Mouse (Mus musculus): ENCODE data around the gene Kif1b. TPM values are rescaled to one million over a fixed set of nuclear protein-coding genes. Genes with fewer than 3 reads are reported as not detected.

The Kif1b gene
- polyA plus RNA-seq, 1 experiment from 2014 or later = 6.0 TPM

DNA sequence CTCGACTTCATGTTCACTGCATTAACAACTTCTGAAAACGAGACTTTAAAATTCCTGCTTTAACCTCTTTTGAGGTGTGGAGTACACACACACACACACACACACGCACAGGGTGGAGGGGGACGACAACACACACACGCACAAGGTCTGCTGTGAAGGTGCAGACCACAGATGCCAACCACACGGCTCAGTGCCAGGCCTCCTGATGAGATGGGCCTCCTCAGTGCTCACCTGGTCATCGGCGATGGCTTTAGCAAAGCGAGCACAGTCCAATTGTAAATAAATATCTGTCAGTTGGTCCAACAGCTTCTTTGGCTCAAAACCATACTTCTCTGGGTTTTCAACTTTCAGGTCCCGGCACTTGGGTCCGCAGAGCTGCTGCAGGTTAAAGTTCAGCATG is 27.4 kb upstream of the Kif1b start:
- H3K9ac ChIP-seq = no peak overlapping the region
- H3K4me2 ChIP-seq = no peak overlapping the region
- peaks cover 78% of the 10 kb centered on the region for H3K36me3 ChIP-seq (replicated peaks)
- no peaks in the 10 kb centered on the region for H3K9me3 ChIP-seq (replicated peaks)
- 81% methylated on average over 11 of the region's 11 CpGs for WGBS (ENCODE audit: insufficient replicate concordance)
- ATAC-seq (ENCODE audit: insufficient read depth) = no peak
- peaks cover 9% of the 10 kb centered on the region for H3K4me1 ChIP-seq (replicated peaks)
- H3K27ac ChIP-seq (replicated peaks) = no peak overlapping the region
- H3K27me3 ChIP-seq = no peaks in the 10 kb centered on the region
- H3K4me3 ChIP-seq (replicated peaks) = no peak overlapping the region

DNA sequence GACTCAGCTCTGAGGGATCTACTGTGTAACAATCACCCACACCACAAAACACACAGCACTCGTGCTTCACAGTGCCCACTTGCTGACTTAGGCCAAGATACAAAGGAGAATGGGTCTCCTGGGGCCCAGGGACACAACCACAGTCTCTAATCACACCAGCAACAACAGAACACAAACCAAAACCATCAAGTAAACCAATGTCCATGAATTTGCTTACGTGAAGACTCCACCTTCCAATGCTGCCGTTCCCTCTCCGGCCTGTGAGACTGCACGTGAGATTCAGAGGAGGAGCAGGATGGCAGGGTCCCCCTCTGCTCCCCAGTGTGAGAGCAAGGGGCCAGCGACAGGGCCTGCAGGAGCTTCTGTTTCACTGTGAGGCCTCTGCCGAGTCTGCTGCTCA is 25.2 kb upstream of the Kif1b start:
- no peaks in the 10 kb centered on the region for H3K27me3 ChIP-seq
- H3K4me3 ChIP-seq (replicated peaks) = no peak overlapping the region
- H3K4me2 ChIP-seq = no peak overlapping the region
- no peaks in the 10 kb centered on the region for H3K9me3 ChIP-seq (replicated peaks)
- peaks cover 89% of the 10 kb centered on the region for H3K36me3 ChIP-seq (replicated peaks)
- no peaks in the 10 kb centered on the region for H3K4me1 ChIP-seq (replicated peaks)
- 80% methylated on average over 7 of the region's 7 CpGs for WGBS (ENCODE audit: insufficient replicate concordance)
- no peak overlapping the region for H3K27ac ChIP-seq (replicated peaks)
- H3K9ac ChIP-seq = no peak overlapping the region
- no peak for ATAC-seq (ENCODE audit: insufficient read depth)

DNA sequence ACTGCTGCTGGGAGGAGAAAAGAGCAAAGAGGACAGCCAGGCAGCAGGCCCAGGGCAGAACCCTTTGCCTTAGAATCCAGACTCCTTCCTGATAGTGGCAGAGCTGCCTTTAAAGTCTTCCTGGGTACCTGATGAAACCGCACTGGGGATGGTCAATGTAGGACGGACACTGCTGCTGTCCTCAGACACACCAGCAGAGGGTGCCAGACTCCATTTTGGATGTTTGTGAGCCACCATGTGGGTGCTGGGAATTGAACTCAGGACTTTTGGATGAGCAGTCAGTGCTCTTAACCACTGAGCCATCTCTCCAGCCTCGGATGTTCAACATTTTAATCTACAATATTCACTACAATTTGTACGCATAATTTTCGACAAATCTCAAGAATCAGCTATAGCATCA is 23.0 kb upstream of the Kif1b start:
- Histone ChIP-seq H3K4me3 (replicated peaks) (no peak overlapping the region), H3K9ac (no peak overlapping the region), H3K9me3 (replicated peaks) (no peaks in the 10 kb centered on the region), H3K36me3 (replicated peaks) (peaks cover 78% of the 10 kb centered on the region), H3K4me1 (replicated peaks) (no peaks in the 10 kb centered on the region), H3K4me2 (no peak overlapping the region), H3K27ac (replicated peaks) (no peak overlapping the region), H3K27me3 (no peaks in the 10 kb centered on the region)
- 90% methylated on average over 5 of the region's 5 CpGs for WGBS (ENCODE audit: insufficient replicate concordance)
- ATAC-seq (ENCODE audit: insufficient read depth) = no peak

DNA sequence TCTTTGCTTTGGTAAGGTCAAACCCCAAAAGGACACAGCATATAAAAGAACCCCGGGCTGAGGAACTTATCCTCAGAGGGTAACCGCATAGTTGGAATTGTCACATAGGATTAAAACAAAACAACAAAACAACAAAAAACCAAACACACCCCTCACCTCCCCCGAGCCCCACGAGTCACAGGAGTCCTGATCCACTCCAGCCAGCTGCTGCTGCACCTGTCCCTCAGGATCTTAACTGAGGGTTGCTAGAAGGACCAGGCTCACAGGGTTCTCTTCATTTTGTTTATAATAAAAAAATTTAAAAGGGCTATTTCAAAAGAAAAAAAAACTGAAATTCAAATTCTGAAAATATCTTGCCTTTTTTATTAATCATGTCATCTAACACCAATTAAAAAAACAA is 21.2 kb upstream of the Kif1b start:
- WGBS (ENCODE audit: insufficient replicate concordance) = 75% methylated on average over 4 of the region's 4 CpGs
- peaks cover 61% of the 10 kb centered on the region for H3K36me3 ChIP-seq (replicated peaks)
- no peak overlapping the region for H3K4me3 ChIP-seq (replicated peaks)
- no peaks in the 10 kb centered on the region for H3K27me3 ChIP-seq
- no peaks in the 10 kb centered on the region for H3K9me3 ChIP-seq (replicated peaks)
- no peak overlapping the region for H3K4me2 ChIP-seq
- H3K27ac ChIP-seq (replicated peaks) = no peak overlapping the region
- ATAC-seq (ENCODE audit: insufficient read depth) = no peak
- no peaks in the 10 kb centered on the region for H3K4me1 ChIP-seq (replicated peaks)
- no peak overlapping the region for H3K9ac ChIP-seq

DNA sequence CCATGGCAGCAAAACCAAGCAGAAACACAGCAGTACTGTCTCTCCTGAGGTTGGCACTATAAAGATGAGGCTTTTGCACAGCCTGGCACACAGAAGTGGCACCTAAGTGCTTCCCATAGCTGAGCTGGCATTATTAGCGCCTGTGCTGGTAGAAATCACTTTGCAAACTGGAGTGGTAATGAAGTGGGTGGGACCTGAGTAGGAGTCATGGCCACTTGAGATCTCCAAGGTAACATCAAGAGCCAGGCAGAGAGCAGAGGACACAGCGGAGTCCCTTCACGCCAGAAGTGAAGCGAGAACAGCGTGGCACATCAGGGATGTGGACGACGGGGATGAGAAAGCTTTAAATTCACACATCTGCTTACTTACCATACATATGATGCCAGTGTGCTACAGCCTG is 19.8 kb upstream of the Kif1b start:
- Histone ChIP-seq H3K4me2 (no peak overlapping the region), H3K4me3 (replicated peaks) (no peak overlapping the region), H3K27ac (replicated peaks) (no peak overlapping the region), H3K36me3 (replicated peaks) (peaks cover 47% of the 10 kb centered on the region), H3K9me3 (replicated peaks) (no peaks in the 10 kb centered on the region), H3K9ac (no peak overlapping the region), H3K4me1 (replicated peaks) (no peaks in the 10 kb centered on the region), H3K27me3 (no peaks in the 10 kb centered on the region)
- no peak for ATAC-seq (ENCODE audit: insufficient read depth)
- 89% methylated on average over 7 of the region's 7 CpGs for WGBS (ENCODE audit: insufficient replicate concordance)

DNA sequence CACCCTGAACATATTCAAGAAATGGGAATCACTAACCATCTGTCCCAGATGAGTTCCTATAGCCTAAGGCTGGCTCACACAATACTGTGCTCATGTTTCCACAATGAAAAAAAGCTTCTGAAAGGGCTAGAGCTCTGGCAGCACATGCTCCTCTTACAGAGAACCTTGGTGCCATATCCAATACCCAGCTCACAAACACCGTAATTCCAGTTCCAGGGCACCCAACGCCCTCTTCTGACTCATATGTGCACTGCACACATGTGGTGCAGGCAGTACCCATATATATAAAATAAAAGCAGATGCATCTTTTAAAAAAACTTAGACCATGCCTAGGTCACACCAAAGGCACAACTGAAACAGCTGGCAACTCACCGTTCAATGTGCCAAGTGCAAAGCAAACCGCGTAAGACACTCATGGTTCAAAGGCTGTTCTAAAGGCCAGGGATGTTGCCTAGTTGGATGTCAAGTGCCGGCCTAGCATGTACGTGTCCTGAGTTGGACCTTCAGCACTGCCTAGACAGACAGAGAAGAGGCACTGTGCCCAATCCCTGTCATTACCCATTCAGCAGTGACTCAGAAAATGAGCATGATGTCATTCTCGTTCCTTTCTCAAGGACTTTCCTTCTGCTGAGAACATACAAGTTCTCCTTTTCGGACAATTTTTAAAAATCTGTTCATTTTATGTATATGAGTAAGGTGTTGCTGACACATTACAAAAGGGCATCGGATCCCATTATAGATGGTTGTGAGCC is 18.1 kb upstream of the Kif1b start:
- no peaks in the 10 kb centered on the region for H3K27me3 ChIP-seq
- H3K9me3 ChIP-seq (replicated peaks) = no peaks in the 10 kb centered on the region
- no peak overlapping the region for H3K27ac ChIP-seq (replicated peaks)
- no peak for ATAC-seq (ENCODE audit: insufficient read depth)
- H3K4me3 ChIP-seq (replicated peaks) = no peak overlapping the region
- no peak overlapping the region for H3K9ac ChIP-seq
- H3K36me3 ChIP-seq (replicated peaks) = peaks cover 32% of the 10 kb centered on the region
- H3K4me1 ChIP-seq (replicated peaks) = no peaks in the 10 kb centered on the region
- WGBS (ENCODE audit: insufficient replicate concordance) = 79% methylated on average over 10 of the region's 10 CpGs
- no peak overlapping the region for H3K4me2 ChIP-seq

DNA sequence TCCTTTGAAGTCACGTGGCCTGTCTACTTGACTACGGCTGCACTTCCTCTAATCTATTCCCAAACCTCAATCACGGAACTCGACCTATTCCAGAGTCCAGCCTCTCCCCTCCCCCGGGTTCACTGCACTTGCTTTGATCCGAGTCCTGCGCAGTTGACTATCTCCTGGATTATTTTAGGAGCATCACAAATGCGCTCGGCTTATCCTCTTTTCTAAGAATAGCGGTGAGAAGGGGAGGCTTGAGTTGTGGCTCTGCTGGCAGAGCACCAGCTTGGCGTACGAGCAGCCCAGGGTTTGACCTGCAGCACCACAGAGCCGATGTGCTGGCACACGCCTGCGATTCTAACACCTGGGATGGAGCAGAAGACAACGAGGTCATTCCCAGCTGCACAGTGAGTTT is 16.2 kb upstream of the Kif1b start:
- Histone ChIP-seq H3K27me3 (no peaks in the 10 kb centered on the region), H3K4me1 (replicated peaks) (no peaks in the 10 kb centered on the region), H3K27ac (replicated peaks) (no peak overlapping the region), H3K9me3 (replicated peaks) (no peaks in the 10 kb centered on the region), H3K9ac (no peak overlapping the region), H3K4me3 (replicated peaks) (no peak overlapping the region), H3K36me3 (replicated peaks) (peaks cover 15% of the 10 kb centered on the region), H3K4me2 (no peak overlapping the region)
- ATAC-seq (ENCODE audit: insufficient read depth) = no peak
- WGBS (ENCODE audit: insufficient replicate concordance) = 66% methylated on average over 16 of the region's 16 CpGs

DNA sequence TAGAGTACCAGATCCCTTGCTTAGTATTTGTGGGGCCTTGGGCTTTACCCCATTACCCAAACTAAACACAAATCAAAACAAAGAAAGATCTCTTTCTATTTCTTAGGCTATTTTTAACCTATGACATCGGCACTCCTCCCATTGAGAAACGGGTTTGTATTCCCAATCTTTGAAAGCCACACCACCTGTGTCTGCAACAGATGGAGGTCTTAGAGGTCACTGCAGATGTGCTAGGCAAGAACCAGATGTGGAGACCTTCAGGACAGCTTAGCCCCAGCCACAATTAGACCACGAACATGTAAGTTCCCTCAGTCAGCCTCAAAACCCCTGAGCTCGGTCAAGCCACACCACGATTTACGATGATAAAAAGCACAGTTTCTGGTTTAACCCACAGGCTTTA is 15.2 kb upstream of the Kif1b start:
- no peak overlapping the region for H3K27ac ChIP-seq (replicated peaks)
- no peak overlapping the region for H3K4me3 ChIP-seq (replicated peaks)
- H3K27me3 ChIP-seq = no peaks in the 10 kb centered on the region
- ATAC-seq (ENCODE audit: insufficient read depth) = no peak
- 39% methylated on average over 6 of the region's 6 CpGs for WGBS (ENCODE audit: insufficient replicate concordance)
- H3K9me3 ChIP-seq (replicated peaks) = no peaks in the 10 kb centered on the region
- no peak overlapping the region for H3K4me2 ChIP-seq
- H3K9ac ChIP-seq = no peak overlapping the region
- H3K4me1 ChIP-seq (replicated peaks) = no peaks in the 10 kb centered on the region
- H3K36me3 ChIP-seq (replicated peaks) = peaks cover 8% of the 10 kb centered on the region

DNA sequence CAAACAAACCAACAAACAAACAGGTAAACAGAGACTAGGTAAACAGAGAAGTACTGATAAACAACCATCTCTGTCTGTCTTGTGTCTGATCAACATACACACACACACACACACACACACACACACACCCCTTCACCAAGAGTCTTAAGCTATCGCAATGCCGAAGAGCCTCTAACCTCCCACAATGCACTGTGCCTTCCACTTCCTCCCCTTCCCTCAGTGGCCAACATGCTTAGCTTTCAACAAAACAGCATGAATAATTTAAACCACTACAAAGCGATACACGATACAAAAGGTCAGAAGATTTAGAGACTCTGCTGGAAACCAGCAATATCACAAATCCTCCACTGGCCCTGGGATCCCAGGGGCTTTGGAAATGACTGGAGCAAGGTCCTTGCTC is 14.8 kb upstream of the Kif1b start:
- Histone ChIP-seq H3K4me1 (replicated peaks) (no peaks in the 10 kb centered on the region), H3K27ac (replicated peaks) (no peak overlapping the region), H3K9ac (no peak overlapping the region), H3K9me3 (replicated peaks) (no peaks in the 10 kb centered on the region), H3K4me3 (replicated peaks) (no peak overlapping the region), H3K36me3 (replicated peaks) (peaks cover 3% of the 10 kb centered on the region), H3K27me3 (no peaks in the 10 kb centered on the region), H3K4me2 (no peak overlapping the region)
- WGBS (ENCODE audit: insufficient replicate concordance) = 74% methylated on average over 4 of the region's 4 CpGs
- no peak for ATAC-seq (ENCODE audit: insufficient read depth)

DNA sequence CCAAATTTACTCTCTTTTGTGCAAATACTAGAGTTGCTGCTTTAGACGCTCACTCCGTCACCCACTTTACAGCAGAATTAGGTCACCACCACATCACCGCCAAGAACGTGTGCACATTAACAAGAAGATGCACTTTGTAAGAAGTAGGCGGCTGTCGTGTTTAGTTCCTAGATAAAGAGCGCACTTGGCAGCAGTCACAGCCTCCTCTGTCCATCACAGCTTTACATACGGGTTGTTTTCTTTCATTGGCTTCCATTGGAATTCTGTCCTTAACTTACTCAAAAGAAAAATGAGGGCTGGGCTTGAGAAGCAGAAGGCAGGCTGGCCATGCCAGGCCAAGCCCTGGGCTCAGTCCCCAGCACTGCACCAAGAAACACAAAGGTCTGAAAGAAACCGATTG is 11.6 kb upstream of the Kif1b start:
- no peaks in the 10 kb centered on the region for H3K4me1 ChIP-seq (replicated peaks)
- H3K9ac ChIP-seq = no peak overlapping the region
- no peak overlapping the region for H3K4me3 ChIP-seq (replicated peaks)
- H3K27me3 ChIP-seq = no peaks in the 10 kb centered on the region
- ATAC-seq (ENCODE audit: insufficient read depth) = no peak
- H3K4me2 ChIP-seq = no peak overlapping the region
- 64% methylated on average over 9 of the region's 9 CpGs for WGBS (ENCODE audit: insufficient replicate concordance)
- no peaks in the 10 kb centered on the region for H3K9me3 ChIP-seq (replicated peaks)
- H3K36me3 ChIP-seq (replicated peaks) = no peaks in the 10 kb centered on the region
- H3K27ac ChIP-seq (replicated peaks) = no peak overlapping the region

DNA sequence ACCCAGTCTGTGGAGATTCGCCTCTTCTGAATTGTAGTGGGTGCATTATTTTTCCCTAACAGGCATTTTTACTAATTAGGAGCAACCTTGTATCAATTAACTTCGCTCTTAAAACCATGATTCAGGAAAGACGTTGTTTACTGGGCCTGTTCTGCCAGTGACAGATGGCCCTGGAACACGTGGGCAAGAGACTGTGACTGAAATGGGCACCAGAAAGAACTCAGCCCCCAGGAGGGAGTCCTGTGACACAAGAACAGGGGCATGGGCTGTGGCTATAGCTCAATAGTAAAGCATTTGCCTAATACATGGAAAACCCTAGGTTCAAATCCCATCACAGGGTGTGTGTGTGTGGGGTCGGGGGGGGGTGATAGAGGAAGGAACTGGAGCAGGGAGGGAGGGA is 9.9 kb upstream of the Kif1b start:
- ATAC-seq (ENCODE audit: insufficient read depth) = no peak
- H3K27me3 ChIP-seq = no peaks in the 10 kb centered on the region
- no peak overlapping the region for H3K27ac ChIP-seq (replicated peaks)
- H3K36me3 ChIP-seq (replicated peaks) = no peaks in the 10 kb centered on the region
- no peak overlapping the region for H3K9ac ChIP-seq
- no peaks in the 10 kb centered on the region for H3K4me1 ChIP-seq (replicated peaks)
- H3K9me3 ChIP-seq (replicated peaks) = no peaks in the 10 kb centered on the region
- 49% methylated on average over 5 of the region's 5 CpGs for WGBS (ENCODE audit: insufficient replicate concordance)
- H3K4me2 ChIP-seq = no peak overlapping the region
- H3K4me3 ChIP-seq (replicated peaks) = no peak overlapping the region

DNA sequence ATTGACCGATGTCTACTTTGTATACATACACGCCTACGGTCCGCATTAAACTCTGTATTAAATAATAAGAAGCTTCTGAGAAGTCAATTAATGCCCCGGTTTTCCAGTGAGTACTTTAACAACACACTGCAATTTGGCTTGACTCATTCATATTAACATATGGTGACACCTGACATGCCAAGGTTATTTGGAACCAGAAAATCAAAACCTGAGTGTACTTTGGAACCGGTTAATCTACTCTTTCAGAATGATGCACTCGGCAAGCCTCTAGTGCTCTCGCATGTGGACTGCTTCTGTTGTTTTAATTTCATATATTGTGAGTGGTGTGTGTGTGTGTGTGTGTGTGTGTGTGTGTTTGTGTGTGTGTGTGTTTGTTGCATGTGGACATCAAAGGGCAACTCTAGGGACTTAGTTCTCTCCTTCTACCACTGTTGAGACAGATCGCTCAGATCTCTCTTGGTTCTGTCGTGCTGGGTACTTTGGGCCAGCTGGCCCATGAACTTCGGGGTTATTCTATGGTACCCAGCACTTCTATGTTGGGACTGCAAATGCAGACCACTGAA is 6.9 kb upstream of the Kif1b start:
- H3K4me2 ChIP-seq = no peak overlapping the region
- no peak overlapping the region for H3K9ac ChIP-seq
- H3K4me1 ChIP-seq (replicated peaks) = no peaks in the 10 kb centered on the region
- peaks cover 7% of the 10 kb centered on the region for H3K27me3 ChIP-seq
- H3K4me3 ChIP-seq (replicated peaks) = no peak overlapping the region
- 77% methylated on average over 11 of the region's 11 CpGs for WGBS (ENCODE audit: insufficient replicate concordance)
- H3K36me3 ChIP-seq (replicated peaks) = no peaks in the 10 kb centered on the region
- no peak overlapping the region for H3K27ac ChIP-seq (replicated peaks)
- no peak for ATAC-seq (ENCODE audit: insufficient read depth)
- no peaks in the 10 kb centered on the region for H3K9me3 ChIP-seq (replicated peaks)

Data from liver, embryonic 15.5 days (tissue).